Mouse (Mus musculus): ENCODE measurements around the gene Htra1.

DNA sequence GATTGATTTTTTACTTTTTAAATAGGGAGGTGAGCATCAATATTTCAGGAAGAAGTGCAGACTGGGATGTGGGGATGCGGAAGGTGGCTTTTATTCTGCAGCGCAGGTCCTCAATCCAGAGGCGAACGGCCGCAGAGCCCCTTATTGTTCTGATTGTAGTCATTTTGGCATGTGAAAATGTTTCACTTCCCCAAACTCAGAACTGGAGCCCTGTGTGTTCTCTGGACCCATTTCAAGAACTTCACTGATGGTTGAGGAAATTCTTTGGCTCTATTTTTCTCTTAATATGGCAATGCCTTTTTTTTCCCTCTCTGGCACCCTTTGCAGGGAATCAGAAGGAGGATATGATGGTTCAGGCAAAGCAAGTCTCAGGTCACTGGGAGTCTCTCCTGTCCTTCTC, 33.2 kb downstream of the Htra1 start:
- no peak for TF ChIP-seq POLR2A (IDR thresholded peaks at IDR 0.05; ENCODE audit: low read depth, low read length)
- no peak for TF ChIP-seq CTCF (IDR thresholded peaks at IDR 0.05; ENCODE audit: borderline replicate concordance, insufficient read depth, low read length)

Data from embryonic fibroblast, embryonic 13.5 days (primary cell).